Mouse (Mus musculus) bone marrow, adult 2 months (tissue): ENCODE measurements around the gene Serpini1. TPM values are rescaled to one million over a fixed set of nuclear protein-coding genes. Genes with fewer than 3 reads are reported as not detected.

ENCODE experiments used
- H3K27ac ChIP-seq: fragments of 200-500 bp; 2 replicates; pipeline ENCODE4 v1.5.1; 2012; ENCODE audit warnings: low read depth, mild to moderate bottlenecking, control low read depth, inconsistent platforms, low read length; ENCODE audit not compliant: control insufficient read depth, poor library complexity, insufficient read depth
- H3K4me1 ChIP-seq: fragments of 200-500 bp; 2 replicates; pipeline ENCODE4 v1.6.1; 2011; ENCODE audit warnings: low read length; ENCODE audit not compliant: control insufficient read depth, insufficient read depth
- H3K4me3 ChIP-seq: fragments of 200-500 bp; replicated peaks from 2 replicates; pipeline ENCODE3; 2011; ENCODE audit warnings: mild to moderate bottlenecking, low read depth, low read length, control low read depth; ENCODE audit not compliant: control insufficient read depth
- CTCF ChIP-seq: fragments of 200-500 bp; IDR thresholded peaks from 2 replicates; pipeline ENCODE4 v1.5.1; 2011; ENCODE audit warnings: low read length, control low read depth; ENCODE audit not compliant: control insufficient read depth, insufficient read depth
- POLR2A ChIP-seq: fragments of 200-500 bp; IDR thresholded peaks from 2 replicates; pipeline ENCODE4 v1.6.1; 2011; ENCODE audit warnings: low read depth, mild to moderate bottlenecking, control low read depth, low read length, borderline replicate concordance; ENCODE audit not compliant: control insufficient read depth
- WGBS: fragments of 180-500 bp; shearing (Covaris S2); methylation state at CpG from one replicate; pipeline ENCODE4 v1.1.7; 2018; 5-methylcytosine and 5-hydroxymethylcytosine counted together
- polyA plus RNA-seq: library from polyadenylated mRNA; stranded (reverse); fragments of >200 nt; gene quantifications from 2 replicates; pipeline ENCODE4 v1.2.4, GENCODE M21; 2011; ENCODE audit warnings: low replicate concordance; ENCODE audit not compliant: missing spikeins, insufficient read depth, insufficient read length

Gene Serpini1
- polyA plus RNA-seq: 0.31 and 1.3 TPM in 2 replicates

DNA sequence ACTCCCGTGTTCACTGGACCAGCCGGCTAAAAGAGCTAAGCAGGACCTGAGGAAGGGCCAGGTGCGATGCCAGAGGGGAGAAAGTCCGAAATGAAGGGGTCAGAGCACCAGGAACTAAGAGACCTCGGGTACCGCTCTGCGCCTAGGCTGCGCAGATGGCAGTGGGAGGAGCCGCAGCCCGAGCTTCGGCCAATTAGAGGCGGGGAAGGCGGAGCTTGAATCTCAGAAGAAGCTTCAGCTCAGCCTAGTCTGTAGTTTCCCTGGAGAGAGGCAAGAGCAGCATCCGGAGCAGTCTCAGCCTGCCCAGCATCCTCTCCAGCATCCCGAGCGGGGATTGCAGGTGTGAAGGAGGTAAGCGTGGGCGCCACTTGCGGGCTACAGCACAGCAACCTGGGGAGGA is at the start of gene Serpini1:
Serpini1 (plus strand) TSS at position 256 of the 400 bp plus-strand sequence.
- peak within 1 kb of the TSS; percentile 90 for H3K27ac ChIP-seq
- H3K4me1 ChIP-seq: no peaks in the 10 kb centered on the region
- H3K4me3 ChIP-seq: peak within 1 kb of the TSS; percentile 87
- TF ChIP-seq CTCF (no peak), POLR2A (peak; percentile 55; the same call in 1 of the 2 replicates)
- under 1% methylated on average over 19 of the region's 19 CpGs for WGBS

DNA sequence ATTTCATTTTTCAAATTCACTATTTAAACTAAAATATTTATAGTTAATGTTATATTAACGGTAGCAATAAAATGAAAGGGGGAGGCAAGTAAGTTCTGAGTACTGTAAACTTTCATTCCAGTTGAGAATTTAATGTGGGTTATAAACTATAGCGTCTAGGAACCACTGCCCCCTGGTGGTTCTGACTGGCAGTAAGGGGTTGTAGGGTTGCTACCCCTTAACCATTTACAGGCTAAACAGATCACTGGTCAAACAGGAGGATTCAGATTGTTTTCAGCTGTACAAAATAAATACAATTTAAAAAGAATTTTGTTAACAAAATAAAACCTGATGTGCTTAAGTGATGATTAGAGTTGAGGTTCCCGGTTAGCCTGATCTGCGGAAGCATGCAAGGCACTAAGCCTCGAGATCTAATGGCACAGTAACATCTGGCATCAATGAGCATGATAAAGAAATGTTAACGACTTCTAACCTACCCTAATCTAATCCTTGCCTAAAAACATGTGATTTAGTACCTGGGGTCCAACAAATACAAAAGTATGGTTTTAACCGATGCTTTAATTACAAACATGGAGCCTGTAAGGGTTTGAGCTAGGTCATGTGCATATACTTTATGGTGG is 39.6 kb upstream of the Serpini1 start:
- Histone ChIP-seq H3K27ac (no peak overlapping the region), H3K4me1 (no peaks in the 10 kb centered on the region), H3K4me3 (no peak overlapping the region)
- TF ChIP-seq POLR2A: no peak
- peak; percentile 52 for TF ChIP-seq CTCF
- 73% methylated on average over 7 of the region's 7 CpGs for WGBS

DNA sequence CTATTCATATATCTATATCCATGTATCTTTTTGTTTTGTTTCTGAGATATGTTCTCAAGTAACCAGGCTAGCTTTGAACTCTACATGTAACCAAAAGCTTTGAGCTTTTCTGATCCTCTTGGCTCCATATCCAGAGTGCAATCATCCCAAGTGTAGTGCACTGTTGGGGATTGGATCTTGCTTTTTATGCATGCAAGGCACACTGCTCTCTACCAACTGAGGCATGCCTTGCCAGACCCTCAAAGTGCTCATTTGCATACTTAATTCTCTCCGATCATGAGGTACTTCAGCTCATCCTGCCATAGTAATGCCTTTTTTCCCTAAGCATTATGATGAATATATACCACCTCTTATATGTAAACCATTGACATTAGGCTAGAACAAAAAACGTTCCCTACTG is 36.0 kb upstream of the Serpini1 start:
- Histone ChIP-seq H3K4me1 (no peaks in the 10 kb centered on the region), H3K27ac (no peak overlapping the region), H3K4me3 (no peak overlapping the region)
- 75% methylated on average over 2 of the region's 2 CpGs for WGBS
- TF ChIP-seq CTCF: no peak
- TF ChIP-seq POLR2A: no peak

DNA sequence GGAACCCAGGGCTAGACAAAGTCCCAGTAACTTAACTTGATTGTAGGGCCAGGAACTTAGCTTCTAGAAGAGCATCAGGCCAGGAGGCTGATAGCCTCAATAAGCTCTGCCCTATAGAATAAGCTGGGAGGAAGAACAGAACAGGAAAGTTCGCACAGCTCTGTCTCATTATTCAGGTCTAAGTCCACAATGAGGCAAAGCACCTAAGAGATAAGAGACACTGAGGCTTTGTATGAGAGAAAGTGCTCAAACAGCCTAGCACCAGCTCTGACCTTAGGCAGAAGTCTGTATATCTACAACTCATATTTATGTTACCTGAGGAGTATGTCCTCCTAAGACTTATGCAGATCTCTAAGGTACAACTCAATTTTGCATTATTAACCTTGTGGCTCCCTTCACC is 34.8 kb upstream of the Serpini1 start:
- no peak for TF ChIP-seq POLR2A
- TF ChIP-seq CTCF: no peak
- Histone ChIP-seq H3K27ac (no peak overlapping the region), H3K4me3 (no peak overlapping the region), H3K4me1 (no peaks in the 10 kb centered on the region)
- 84% methylated on average over 1 of the region's 1 CpGs for WGBS

DNA sequence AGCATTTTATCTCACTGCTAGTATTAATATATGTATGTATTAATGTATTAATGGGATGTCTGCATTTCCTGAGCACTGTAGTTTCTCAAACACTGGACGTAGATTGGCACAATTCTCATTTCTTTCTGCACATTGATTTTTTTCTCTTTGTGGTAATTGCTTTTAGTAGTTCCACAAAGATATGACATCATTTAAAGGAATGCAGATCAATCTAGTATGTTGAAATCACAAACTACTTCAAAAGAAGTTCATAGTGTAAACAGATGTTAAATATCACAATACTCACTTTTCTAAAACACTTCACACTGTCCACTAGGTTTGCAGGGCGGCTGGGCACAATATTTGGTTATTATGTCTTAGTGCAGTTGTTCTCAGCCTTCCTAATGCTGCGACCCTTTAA is 26.3 kb upstream of the Serpini1 start:
- H3K4me1 ChIP-seq: no peaks in the 10 kb centered on the region
- WGBS: 90% methylated on average over 3 of the region's 3 CpGs
- TF ChIP-seq CTCF (no peak), POLR2A (no peak)

DNA sequence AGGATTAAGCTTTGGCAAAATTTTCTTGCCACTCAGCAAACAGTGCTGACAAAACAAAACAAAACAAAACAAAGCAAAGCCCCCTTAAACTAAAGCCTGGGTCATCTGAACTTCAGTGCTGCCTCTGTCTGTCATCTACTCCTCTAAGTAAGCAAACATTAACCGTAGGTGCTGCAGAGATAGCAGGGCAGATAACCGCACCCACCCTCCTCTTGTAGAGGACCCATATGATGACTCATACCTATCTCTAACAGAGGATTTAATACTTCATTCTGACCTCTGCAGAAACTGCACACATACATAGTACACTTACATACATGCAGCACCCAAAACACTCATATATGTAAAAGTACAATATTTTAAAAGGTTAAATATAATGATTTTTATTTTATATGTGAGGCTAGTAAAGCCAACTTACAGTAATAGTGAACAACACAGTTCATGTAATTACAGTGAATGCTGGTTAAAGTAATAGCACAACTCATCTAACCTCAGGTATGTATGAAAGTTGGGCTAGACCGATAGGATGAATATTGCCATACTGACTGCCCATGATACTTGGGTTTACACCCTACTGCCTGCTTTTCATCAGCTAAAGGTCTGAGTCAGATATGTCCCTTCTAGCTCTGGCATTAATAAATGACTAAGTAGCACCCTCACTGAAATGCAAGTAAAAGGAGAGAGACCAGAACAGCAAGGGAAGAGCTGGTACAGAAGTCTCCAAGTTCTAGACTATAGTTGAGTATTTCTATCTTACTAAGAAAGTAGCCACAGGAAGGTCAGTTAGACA is 23.1 kb upstream of the Serpini1 start:
- no peak overlapping the region for H3K4me3 ChIP-seq
- H3K4me1 ChIP-seq: no peaks in the 10 kb centered on the region
- WGBS: 68% methylated on average over 3 of the region's 3 CpGs
- no peak overlapping the region for H3K27ac ChIP-seq
- TF ChIP-seq POLR2A (no peak), CTCF (no peak)

More for the DNA sequence above, 26.3 kb upstream of the Serpini1 start:
- H3K4me3 ChIP-seq: no peak overlapping the region
- H3K27ac ChIP-seq: no peak overlapping the region

DNA sequence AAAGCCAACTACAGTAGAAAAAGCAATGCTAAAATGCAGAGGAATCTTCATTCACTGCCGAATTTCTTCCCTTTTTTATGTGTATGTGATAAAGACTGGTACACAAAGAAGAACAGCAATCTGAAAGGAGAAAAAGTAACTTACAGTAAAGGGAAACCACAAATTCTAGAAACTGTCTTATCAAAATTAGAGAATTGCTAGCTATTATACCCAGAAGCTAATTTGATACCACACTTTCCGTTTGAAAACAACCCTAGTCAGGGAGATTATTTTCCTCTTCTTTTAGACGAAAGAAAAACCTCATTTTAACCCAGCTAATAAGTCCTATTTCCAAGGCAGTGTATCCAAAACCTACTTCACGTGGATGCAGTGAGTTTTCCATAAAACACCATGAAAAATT is 16.1 kb upstream of the Serpini1 start:
- 61% methylated on average over 4 of the region's 4 CpGs for WGBS
- peaks cover 2% of the 10 kb centered on the region; the same call in 1 of the 2 replicates for H3K4me1 ChIP-seq
- H3K27ac ChIP-seq: no peak overlapping the region

DNA sequence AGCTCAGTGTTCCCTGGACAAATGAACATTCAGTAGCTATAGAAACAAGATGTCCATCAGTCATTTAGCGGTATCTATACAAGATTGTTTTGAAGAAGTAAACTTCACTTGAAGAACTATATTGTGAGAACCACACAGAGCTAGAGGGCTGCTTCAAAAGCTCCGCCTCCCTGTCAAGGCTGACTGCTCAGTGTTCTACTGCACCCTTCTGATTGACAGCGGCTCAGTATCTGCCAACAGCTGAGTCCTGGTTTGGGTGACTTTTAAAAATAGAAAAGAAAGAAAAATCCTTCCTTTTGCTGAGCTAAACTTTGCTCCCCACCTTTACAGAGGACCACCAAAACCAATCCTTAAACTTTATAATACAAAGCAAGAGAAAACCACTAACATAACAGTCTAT is 14.5 kb upstream of the Serpini1 start:
- Histone ChIP-seq H3K4me3 (no peak overlapping the region), H3K4me1 (peaks cover 2% of the 10 kb centered on the region; the same call in 1 of the 2 replicates), H3K27ac (no peak overlapping the region)
- 60% methylated on average over 3 of the region's 3 CpGs for WGBS
- TF ChIP-seq POLR2A: no peak
- no peak for TF ChIP-seq CTCF

More for the DNA sequence above, 16.1 kb upstream of the Serpini1 start:
- no peak overlapping the region for H3K4me3 ChIP-seq
- TF ChIP-seq POLR2A: no peak
- no peak for TF ChIP-seq CTCF
